Mouse (Mus musculus) layer of hippocampus, adult 9-11 months (tissue): ENCODE results near the gene Olfr414.

Experiments
- DNase-seq: peaks from one replicate; pipeline ENCODE4 v3.0.0; 2022

Gene Olfr414

DNA sequence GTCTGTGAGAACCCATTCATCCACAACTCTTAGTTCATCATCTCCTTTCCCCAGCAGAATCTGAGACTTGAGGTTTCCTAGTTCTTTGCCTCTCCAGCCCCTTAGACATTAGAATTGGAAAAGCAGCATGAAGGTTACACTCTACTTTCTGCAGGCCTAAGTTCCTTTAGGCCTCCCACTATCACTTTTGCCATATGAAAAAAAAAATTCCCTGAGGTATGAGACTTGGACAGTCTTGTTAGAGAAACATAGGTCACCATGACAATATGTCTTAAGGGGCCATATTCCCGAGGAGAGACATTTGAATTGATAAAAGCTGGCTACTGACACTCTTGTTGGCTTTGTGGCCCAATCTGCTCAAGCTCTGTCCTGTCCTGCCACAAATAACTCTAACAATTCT lies at the start of gene Olfr414:
TSS of gene Olfr414 (plus strand) at position 301 of the 400 bp plus-strand sequence.
- DNase-seq = no peak

DNA sequence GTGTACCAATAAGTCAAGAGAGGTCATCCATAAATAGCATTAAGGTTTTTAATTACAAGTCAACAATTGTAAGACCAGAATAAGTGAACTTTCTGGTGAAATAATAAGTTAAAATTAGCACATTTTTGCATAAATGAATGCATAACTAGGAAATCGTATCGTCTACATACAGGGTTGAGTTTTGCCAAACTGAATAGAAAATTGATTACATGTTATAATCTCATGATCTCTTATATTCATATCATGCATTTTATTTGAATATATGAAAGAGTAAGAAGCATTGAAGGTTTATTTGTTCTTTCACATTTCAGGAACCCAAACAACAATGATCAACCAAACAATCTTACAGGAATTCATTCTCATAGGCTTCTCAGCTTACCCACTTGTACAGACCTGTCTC lies 33.1 kb upstream of the Olfr414 start, which contains the start of gene Olfr248:
TSS of gene Olfr248 (plus strand) at position 301 of the 400 bp plus-strand sequence.
- DNase-seq = no peak

DNA sequence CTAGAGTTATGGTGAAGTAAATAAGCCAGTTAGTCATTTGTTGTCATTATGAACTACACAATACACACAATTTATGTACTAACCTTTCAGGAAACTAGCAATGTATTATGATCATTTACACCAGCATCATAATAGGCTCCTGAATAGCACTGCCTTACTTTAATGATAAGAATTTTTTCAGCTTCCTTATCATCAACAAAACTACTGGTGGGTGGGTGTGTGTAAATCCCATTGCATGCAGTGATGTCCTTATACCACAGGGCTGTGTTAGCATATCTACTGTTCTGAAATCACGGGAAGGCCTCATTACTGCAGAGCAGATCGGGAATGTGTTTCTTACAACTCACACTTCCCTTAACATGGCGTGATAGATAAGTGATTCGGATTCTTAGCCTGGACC lies 905 bp upstream of the Olfr414 start:
- no peak for DNase-seq

DNA sequence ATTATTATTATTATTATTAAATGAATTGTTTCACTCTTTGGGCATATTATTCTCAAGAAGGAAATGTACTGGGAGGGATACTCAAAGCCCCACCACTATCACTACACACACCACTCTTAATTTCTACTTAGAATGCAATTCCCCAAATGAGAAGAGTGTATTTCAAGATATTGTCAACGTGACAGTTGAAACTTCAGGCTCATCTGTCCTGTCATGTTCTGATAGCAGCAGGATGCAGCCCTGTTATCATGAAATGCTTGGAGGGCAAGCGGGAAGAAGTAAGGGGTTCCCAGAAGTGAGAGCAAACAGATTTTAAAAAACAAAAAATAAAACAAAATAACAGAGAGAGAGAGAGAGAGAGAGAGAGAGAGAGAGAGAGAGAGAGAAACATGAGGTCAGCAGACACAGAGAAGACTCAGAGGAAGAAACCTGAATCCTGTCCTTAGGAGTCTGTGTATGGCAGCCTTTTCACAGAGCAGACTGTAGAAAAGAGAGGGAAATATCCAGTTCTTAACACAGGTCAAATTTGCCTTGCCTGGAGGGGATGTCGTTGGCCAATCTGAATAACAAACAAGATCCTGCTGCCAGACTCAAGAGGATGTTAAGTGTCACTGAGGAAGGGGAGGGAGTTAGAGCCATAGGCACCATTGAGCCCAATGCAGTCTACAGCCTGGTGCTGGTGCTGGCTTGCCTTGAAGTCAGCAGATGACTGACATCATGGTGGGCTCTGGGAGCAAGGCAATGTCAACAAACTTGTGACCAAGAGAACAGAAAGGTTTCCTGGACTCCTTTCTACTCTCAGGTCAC lies 2.5 kb downstream of the Olfr414 start:
- DNase-seq = no peak

DNA sequence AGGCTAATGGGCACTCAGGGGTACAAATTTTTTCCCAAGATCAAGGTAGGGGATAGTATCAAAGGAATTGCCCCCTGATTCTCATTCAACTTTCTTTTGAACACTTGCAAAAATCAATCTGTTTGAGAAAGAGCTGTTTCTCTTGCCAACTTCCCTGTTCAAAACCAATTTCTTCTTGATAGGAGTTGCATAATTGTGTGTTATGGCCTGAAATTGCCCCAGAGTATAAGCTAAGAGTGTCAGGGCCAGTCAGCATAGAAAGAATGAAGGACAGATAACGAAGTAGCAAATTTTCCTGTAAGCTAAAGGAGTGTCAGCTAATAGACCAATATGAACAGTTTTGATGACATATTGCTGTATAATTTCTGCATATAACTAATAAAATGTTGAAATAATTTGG lies 3.5 kb downstream of the Olfr414 start:
- no peak for DNase-seq

DNA sequence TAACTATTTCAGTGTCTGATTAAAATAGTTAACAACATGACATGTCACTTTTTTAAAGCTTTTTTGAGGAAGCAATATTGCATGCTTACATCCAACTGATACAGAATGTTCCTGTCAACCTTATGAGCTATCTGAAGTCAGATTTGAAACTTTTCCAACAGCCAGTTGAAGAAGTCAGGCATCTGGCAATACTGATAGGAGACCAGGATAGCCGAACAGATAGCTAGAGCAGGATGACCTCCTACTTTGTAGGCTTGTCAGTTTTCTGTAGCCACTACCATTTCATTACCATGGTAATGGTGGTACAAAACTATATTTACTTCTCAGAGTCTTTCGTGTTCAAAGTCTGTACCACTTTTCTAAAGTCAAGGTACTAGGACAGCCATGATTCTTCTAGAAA lies 4.5 kb downstream of the Olfr414 start:
- no peak for DNase-seq

DNA sequence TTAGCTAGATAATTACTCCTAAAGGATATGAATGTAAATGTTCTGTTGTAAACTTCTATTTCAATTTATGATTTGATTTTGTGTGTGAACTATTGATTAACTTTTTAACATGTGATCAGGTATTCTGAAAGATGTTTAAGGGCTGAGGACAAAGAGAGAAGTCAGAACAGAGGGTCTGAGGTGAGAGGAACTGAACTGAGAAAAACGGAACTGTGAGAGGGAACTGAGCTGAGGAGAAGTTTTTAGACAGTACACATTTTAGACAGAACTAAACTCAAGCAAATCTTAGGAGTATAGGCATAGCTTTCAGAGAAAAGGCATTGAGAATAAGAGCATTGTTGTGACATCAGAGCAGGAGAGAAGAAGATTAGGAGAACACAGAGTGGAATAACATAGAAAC lies 10.3 kb downstream of the Olfr414 start:
- no peak for DNase-seq

DNA sequence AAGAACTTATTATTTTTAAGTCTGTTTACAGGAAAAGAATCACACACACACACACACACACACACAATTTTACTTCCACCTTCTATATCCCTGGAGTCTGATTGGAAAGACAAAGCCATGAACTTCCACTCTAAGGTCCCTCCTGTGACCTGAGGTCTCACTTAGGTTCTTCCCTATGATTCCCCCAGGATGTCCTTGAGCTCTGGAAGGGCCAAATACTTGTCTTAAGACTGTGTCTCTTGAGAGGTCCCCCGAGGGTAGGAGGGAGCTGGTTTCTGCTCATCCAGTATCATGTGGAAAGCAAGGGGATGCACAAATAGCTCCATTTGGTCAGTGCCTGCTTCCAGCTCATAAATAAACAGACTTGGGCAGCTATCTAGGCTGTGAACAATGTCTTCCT lies 17.9 kb downstream of the Olfr414 start, which contains the start of gene Olfr220:
TSS of gene Olfr220 (plus strand) at position 301 of the 400 bp plus-strand sequence.
- DNase-seq = no peak

DNA sequence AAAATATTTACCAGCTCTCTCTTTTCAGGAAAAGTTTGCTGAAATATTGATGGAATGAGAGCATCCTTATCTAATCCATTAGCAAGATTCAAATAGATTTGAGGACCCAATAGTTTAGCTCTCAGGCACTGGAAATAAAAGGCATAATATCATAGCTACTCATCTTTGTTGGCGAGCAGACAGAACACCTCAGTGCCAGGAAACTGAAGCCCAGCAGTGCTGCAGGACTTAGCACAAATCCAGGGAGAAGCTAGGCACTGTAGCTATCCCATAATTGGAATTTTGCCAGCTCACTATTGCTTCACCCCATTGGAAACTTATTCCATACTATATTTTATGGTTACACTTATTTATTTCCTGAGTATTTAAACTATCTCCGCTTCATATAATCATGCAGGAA lies 31.2 kb downstream of the Olfr414 start:
- no peak for DNase-seq

DNA sequence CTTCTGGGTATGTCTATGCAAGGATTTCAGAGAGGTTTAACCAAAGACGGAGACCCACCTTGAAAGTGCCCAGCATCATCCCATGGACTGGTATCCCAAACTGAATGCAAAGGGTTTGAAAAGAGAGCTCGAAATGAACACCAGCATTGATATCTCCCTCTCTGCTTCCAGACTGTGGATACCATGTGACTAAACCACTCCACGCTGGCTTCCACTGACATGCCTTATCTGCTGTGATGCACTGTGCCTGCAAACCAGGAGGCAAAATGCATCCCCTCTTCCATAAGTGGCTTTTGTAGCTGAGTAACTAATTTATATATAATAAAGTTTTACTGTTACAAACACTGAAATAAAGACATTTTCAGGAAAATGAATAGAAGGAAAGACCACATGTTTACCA lies 41.5 kb downstream of the Olfr414 start:
- no peak for DNase-seq

DNA sequence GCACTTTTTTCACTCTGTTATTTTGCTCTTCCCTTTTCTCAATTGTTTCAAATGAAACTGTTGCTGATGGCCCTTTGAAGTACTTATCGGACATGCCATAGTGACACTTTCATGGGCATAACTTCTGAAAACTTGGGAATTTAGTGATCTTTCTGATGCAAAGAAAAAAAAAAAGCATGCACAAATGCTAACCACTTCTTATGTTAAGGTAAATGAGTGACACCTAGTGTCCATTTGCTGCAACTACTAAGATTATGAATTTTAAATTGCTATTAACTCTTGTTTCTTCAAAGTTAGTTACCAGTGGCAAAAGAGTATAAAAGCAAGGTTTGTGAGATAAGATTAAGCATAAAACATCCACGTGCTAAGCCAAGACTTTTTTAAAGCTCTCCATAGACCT lies 42.4 kb downstream of the Olfr414 start:
- no peak for DNase-seq

DNA sequence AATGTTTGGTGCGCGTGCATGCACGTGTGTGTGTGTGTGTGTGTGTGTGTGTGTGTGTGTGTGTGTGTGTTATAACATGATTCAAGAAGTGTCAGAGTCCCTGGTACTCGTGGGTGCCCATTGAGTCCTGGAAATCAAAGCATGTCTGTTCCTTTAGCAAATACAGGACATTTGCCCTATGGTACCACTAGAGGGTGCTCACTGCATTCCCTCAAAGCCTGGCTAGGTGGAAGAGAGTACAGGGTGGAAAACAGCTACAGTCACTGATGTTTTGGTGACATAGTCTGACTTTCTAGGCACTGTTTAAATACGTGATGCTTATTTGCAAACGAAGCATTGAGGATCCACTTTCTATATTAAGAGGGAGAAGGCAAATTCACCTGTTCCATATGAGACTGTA lies 45.9 kb downstream of the Olfr414 start:
- DNase-seq = peak; percentile 31

DNA sequence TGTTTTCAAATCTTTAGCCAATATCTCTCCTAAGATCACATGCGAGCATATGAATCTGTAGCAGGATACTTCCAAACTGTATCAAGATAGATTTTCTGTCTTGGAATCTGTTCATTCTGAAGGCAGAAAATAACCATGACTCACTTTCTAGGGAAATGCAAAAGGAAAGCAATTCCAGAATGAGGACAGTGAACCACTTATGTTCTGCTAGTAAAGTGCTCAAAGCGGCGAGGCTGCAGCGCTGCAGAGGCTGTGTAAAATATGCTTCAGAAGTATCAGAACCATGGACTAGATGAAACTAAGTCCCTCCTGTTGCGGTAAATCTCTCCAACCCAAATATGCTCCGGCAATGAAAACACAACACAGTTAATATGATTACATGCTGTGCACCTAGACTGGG lies 58.7 kb downstream of the Olfr414 start:
- peak; percentile 16 for DNase-seq
